Mouse (Mus musculus) ES-Bruce4 (cell line): ENCODE measurements around the gene Tmem184b.

ENCODE experiments used
- CTCF ChIP-seq: IDR thresholded peaks from one replicate; pipeline ENCODE4 v1.8.1; 2011; ENCODE audit warnings: low read depth, low read length
- EP300 ChIP-seq: IDR thresholded peaks from 2 replicates; pipeline ENCODE4 v1.6.1; 2011; ENCODE audit warnings: low read depth, low read length; ENCODE audit not compliant: insufficient read depth
- POLR2A ChIP-seq: IDR thresholded peaks from one replicate; pipeline ENCODE4 v1.8.1; 2011; ENCODE audit warnings: low read length; ENCODE audit not compliant: insufficient read depth

GRCm38 (mm10) chr15:79406564-79406963 is 3.2 kb upstream of the Tmem184b start:
- TF ChIP-seq POLR2A (no peak), CTCF (no peak), EP300 (no peak)
